ENCODE assay signal across 15 mouse cellular contexts in the genomic region with DNA sequence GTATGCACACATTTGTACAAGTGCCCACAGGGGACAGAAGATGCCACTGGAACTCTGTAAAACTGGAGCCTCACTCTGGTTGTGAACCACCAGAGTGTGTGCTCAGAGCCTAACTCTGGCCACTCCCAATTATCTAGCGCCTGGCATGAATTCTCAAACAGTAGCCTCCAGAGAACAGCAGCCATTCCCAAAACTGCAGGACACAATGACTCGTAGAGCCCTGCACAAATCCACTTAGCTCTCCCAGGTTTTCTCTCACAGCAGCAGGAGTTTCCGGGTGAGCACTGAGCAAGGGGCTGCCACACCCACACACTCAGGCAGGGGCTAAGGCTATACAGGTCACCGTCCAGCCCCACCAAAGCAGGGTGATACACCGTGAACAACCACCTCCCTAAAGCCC. TPM values are rescaled to one million over a fixed set of nuclear protein-coding genes. Genes with fewer than 3 reads are reported as not detected.
A peak's percentile ranks its signal among the peaks of the same experiment; 100 is the strongest.
DNase-seq lines count a peak whose midpoint lies in the region; ATAC-seq and TF ChIP-seq lines count a peak whose summit lies in the region.
"Had no signal": no experiment of that assay in that cellular context is flagged by ENCODE, and none has a peak within 500 bp of the region (broad histone marks: within the 10 kb centered on the region; RNA-seq: fewer than 3 reads in every experiment).

No protein-coding gene starts in this region.

- H3K27ac ChIP-seq in heart, embryonic 10.5 days = peak overlapping the region; percentile 44
- H3K27ac ChIP-seq in intestine, embryonic 16.5 days (ENCODE audit: low read length) = no peak overlapping the region
- no peak overlapping the region for H3K27ac ChIP-seq in intestine, postnatal 0 days (ENCODE audit: low read depth, low read length)
- H3K27ac ChIP-seq in hindbrain, embryonic 14.5 days = peak overlapping the region; percentile 78
- H3K27ac ChIP-seq in forebrain, embryonic 16.5 days (ENCODE audit: low read length) = no peak overlapping the region

- no peak for TF ChIP-seq CTCF in intestine, postnatal 0 days (IDR thresholded peaks at IDR 0.05; ENCODE audit: low read depth)
- TF ChIP-seq CTCF in E14TG2a.4 (conservative IDR thresholded peaks at IDR 0.05; ENCODE audit: low read length) = no peak

- H3K4me3 ChIP-seq in heart, embryonic 10.5 days = no peak overlapping the region
- no peak overlapping the region for H3K4me3 ChIP-seq in intestine, embryonic 16.5 days (ENCODE audit: low read length)
- H3K4me3 ChIP-seq in intestine, postnatal 0 days (ENCODE audit: low read depth, low read length) = no peak overlapping the region
- peak overlapping the region; percentile 41 for H3K4me3 ChIP-seq in E14TG2a.4 (replicated peaks; ENCODE audit: low read length)
- H3K4me3 ChIP-seq in hindbrain, embryonic 14.5 days (replicated peaks; ENCODE audit: low read length) = no peak overlapping the region
- no peak overlapping the region for H3K4me3 ChIP-seq in forebrain, embryonic 16.5 days (replicated peaks; ENCODE audit: low read length)

- no peak for DNase-seq in heart, embryonic 10.5 days (ENCODE audit: low spot score)
- DNase-seq in heart, postnatal 4 days = no peak
- DNase-seq in hindbrain, embryonic 14.5 days (ENCODE audit: low spot score) = no peak
- DNase-seq in ovary, postnatal 10 days (ENCODE audit: low spot score) = no peak
- DNase-seq: B cell, adult 2 months; cerebellum, postnatal 36 days; kidney, adult 18-20 months; kidney, postnatal 25 days; lung, adult 18-20 months had no signal

- no peak overlapping the region for H3K4me2 ChIP-seq in intestine, embryonic 16.5 days (ENCODE audit: low read depth, low read length)
- no peak overlapping the region for H3K4me2 ChIP-seq in intestine, postnatal 0 days (replicated peaks; ENCODE audit: low read depth)
- H3K4me2 ChIP-seq in hindbrain, embryonic 14.5 days (replicated peaks) = no peak overlapping the region
- no peak overlapping the region for H3K4me2 ChIP-seq in forebrain, embryonic 16.5 days (ENCODE audit: low read length)

- H3K36me3 ChIP-seq in heart, embryonic 10.5 days = no peaks in the 10 kb centered on the region
- no peaks in the 10 kb centered on the region for H3K36me3 ChIP-seq in intestine, embryonic 16.5 days (ENCODE audit: control insufficient read depth, insufficient read depth, low read length)
- H3K36me3 ChIP-seq in intestine, postnatal 0 days (ENCODE audit: control insufficient read depth, insufficient read depth) = no peaks in the 10 kb centered on the region
- no peaks in the 10 kb centered on the region for H3K36me3 ChIP-seq in E14TG2a.4 (ENCODE audit: insufficient read depth, low read length)
- H3K36me3 ChIP-seq in hindbrain, embryonic 14.5 days (replicated peaks; ENCODE audit: control insufficient read depth, insufficient read depth) = no peaks in the 10 kb centered on the region
- H3K36me3 ChIP-seq in forebrain, embryonic 16.5 days (ENCODE audit: control insufficient read depth, insufficient read depth) = no peaks in the 10 kb centered on the region

- 25% methylated on average over 5 of the region's 5 CpGs for WGBS in heart, embryonic 10.5 days
- WGBS in intestine, embryonic 16.5 days = 34% methylated on average over 5 of the region's 5 CpGs
- WGBS in intestine, postnatal 0 days = 27% methylated on average over 5 of the region's 5 CpGs
- WGBS in hindbrain, embryonic 14.5 days = 56% methylated on average over 5 of the region's 5 CpGs
- 37% methylated on average over 5 of the region's 5 CpGs for WGBS in forebrain, embryonic 16.5 days

- peaks cover 92% of the 10 kb centered on the region for H3K4me1 ChIP-seq in heart, embryonic 10.5 days
- peaks cover 56% of the 10 kb centered on the region for H3K4me1 ChIP-seq in intestine, embryonic 16.5 days (ENCODE audit: control insufficient read depth, insufficient read depth, low read length)
- 0 out of 2 replicates have a peak, but pooled peaks cover 3% of the 10 kb centered on the region for H3K4me1 ChIP-seq in intestine, postnatal 0 days (replicated peaks; ENCODE audit: control insufficient read depth, insufficient read depth, low read length)
- peaks cover 81% of the 10 kb centered on the region for H3K4me1 ChIP-seq in E14TG2a.4 (replicated peaks; ENCODE audit: low read depth, low read length)
- H3K4me1 ChIP-seq in hindbrain, embryonic 14.5 days (replicated peaks; ENCODE audit: control insufficient read depth, insufficient read depth, low read length) = peaks cover 55% of the 10 kb centered on the region
- H3K4me1 ChIP-seq in forebrain, embryonic 16.5 days (replicated peaks; ENCODE audit: control insufficient read depth, insufficient read depth, low read length) = peaks cover 42% of the 10 kb centered on the region

- no peaks in the 10 kb centered on the region for H3K9me3 ChIP-seq in heart, embryonic 10.5 days
- no peaks in the 10 kb centered on the region for H3K9me3 ChIP-seq in intestine, embryonic 16.5 days (ENCODE audit: control insufficient read depth, low read length)
- no peaks in the 10 kb centered on the region for H3K9me3 ChIP-seq in intestine, postnatal 0 days (ENCODE audit: control insufficient read depth)
- no peaks in the 10 kb centered on the region for H3K9me3 ChIP-seq in E14TG2a.4 (ENCODE audit: low read length)
- H3K9me3 ChIP-seq in hindbrain, embryonic 14.5 days (ENCODE audit: control insufficient read depth, low read length) = no peaks in the 10 kb centered on the region
- H3K9me3 ChIP-seq in forebrain, embryonic 16.5 days (ENCODE audit: control insufficient read depth, low read length) = no peaks in the 10 kb centered on the region

- H3K9ac ChIP-seq in intestine, embryonic 16.5 days (ENCODE audit: low read depth, low read length) = 0 out of 2 replicates have a peak overlapping the region, but pooled peaks have one; percentile 25
- H3K9ac ChIP-seq in intestine, postnatal 0 days (ENCODE audit: low read depth, low read length) = no peak overlapping the region
- no peak overlapping the region for H3K9ac ChIP-seq in hindbrain, embryonic 14.5 days
- H3K9ac ChIP-seq in forebrain, embryonic 16.5 days (replicated peaks; ENCODE audit: low read depth, low read length) = no peak overlapping the region

- ATAC-seq in intestine, embryonic 16.5 days = peak; percentile 38; the same call in 1 of the 2 replicates
- no peak for ATAC-seq in intestine, postnatal 0 days
- no peak for ATAC-seq in hindbrain, embryonic 14.5 days (ENCODE audit: low FRiP score)
- ATAC-seq in forebrain, embryonic 16.5 days = no peak

- H3K27me3 ChIP-seq in heart, embryonic 10.5 days (ENCODE audit: insufficient read depth, poor library complexity, severe bottlenecking) = no peaks in the 10 kb centered on the region
- H3K27me3 ChIP-seq in intestine, embryonic 16.5 days (replicated peaks; ENCODE audit: control insufficient read depth, insufficient read depth, low read length) = no peaks in the 10 kb centered on the region
- H3K27me3 ChIP-seq in intestine, postnatal 0 days (replicated peaks; ENCODE audit: control insufficient read depth, insufficient read depth, low read length) = no peaks in the 10 kb centered on the region
- H3K27me3 ChIP-seq in E14TG2a.4 (ENCODE audit: insufficient read depth, low read length) = no peaks in the 10 kb centered on the region
- no peaks in the 10 kb centered on the region for H3K27me3 ChIP-seq in hindbrain, embryonic 14.5 days (ENCODE audit: control insufficient read depth, insufficient read depth, low read length)
- no peaks in the 10 kb centered on the region for H3K27me3 ChIP-seq in forebrain, embryonic 16.5 days (replicated peaks; ENCODE audit: control insufficient read depth, insufficient read depth, low read length)

RNA-seq across cellular contexts. Expression of a gene that starts 32.9 kb away (rescaled TPM):
- polyA plus RNA-seq in heart, embryonic 10.5 days (2016; fragmentation: Nextera tagmentation; extraction: Ambion mirVana) = 11.3 and 15.1 TPM in 2 replicates
- total RNA-seq in heart, postnatal 4 days (2021) = 10 to 100 TPM; 24.5 to 26.6 TPM
- polyA plus RNA-seq in intestine, embryonic 16.5 days (2015; fragmentation: Nextera tagmentation; extraction: Ambion mirVana) = 7.4 and 7.8 TPM in 2 replicates
- 5.0 and 5.5 TPM in 2 replicates for polyA plus RNA-seq in intestine, postnatal 0 days (2015; fragmentation: Nextera tagmentation; extraction: Ambion mirVana)
- polyA plus RNA-seq in hindbrain, embryonic 14.5 days (2014; fragmentation: Nextera tagmentation; extraction: Ambion mirVana) = 32.5 TPM in 2 replicates
- polyA plus RNA-seq in forebrain, embryonic 16.5 days (2015; fragmentation: Nextera tagmentation; extraction: Ambion mirVana) = 17.1 and 21.2 TPM in 2 replicates
- total RNA-seq: MEL; neutrophil, adult 5-6 weeks had no signal

Comparison
In these comparisons a context has a peak if more than half of its experiments do, and no peak if none do; other contexts are left out.
1. H3K27ac ChIP-seq: peak in heart, embryonic 10.5 days (single experiment) and hindbrain, embryonic 14.5 days (single experiment); none in intestine, embryonic 16.5 days (single experiment), intestine, postnatal 0 days (single experiment) and forebrain, embryonic 16.5 days (single experiment).